Mouse (Mus musculus) neural tube, embryonic 14.5 days (tissue): ENCODE results near the gene Vax1. TPM values are rescaled to one million over a fixed set of nuclear protein-coding genes. Genes with fewer than 3 reads are reported as not detected.

ENCODE experiments used
- ATAC-seq: fragments of 200-750 bp; cut with Nextera tagmentation; 2 replicates; pipeline ENCODE4 v1.8.0; 2017; ENCODE audit warnings: low read depth, mild to moderate bottlenecking, moderate TSS enrichment, moderate library complexity
- H3K27ac ChIP-seq: fragments of 300-500 bp; sonication (generic); 2 replicates; pipeline ENCODE4 v1.5.1; 2014; ENCODE audit warnings: low read depth, mild to moderate bottlenecking, control low read depth, low read length, moderate library complexity, mixed read lengths
- H3K27me3 ChIP-seq: fragments of 300-500 bp; sonication (generic); 2 replicates; pipeline ENCODE4 v1.6.1; 2014; ENCODE audit warnings: low read length; ENCODE audit not compliant: control insufficient read depth, insufficient read depth
- H3K36me3 ChIP-seq: fragments of 300-500 bp; sonication (generic); 2 replicates; pipeline ENCODE4 v1.6.1; 2014; ENCODE audit warnings: low read length, mixed read lengths; ENCODE audit not compliant: control insufficient read depth, insufficient read depth
- H3K4me1 ChIP-seq: fragments of 300-500 bp; sonication (generic); 2 replicates; pipeline ENCODE4 v1.6.1; 2014; ENCODE audit warnings: low read length; ENCODE audit not compliant: control insufficient read depth, insufficient read depth
- H3K4me2 ChIP-seq: fragments of 300-500 bp; sonication (generic); 2 replicates; pipeline ENCODE4 v1.6.1; 2014; ENCODE audit warnings: mild to moderate bottlenecking, low read depth, low read length, control low read depth
- H3K4me3 ChIP-seq: fragments of 300-500 bp; sonication (generic); 2 replicates; pipeline ENCODE4 v1.5.1; 2014; ENCODE audit warnings: low read depth, low read length, control low read depth, mixed read lengths
- H3K9ac ChIP-seq: fragments of 300-500 bp; sonication (generic); replicated peaks from 2 replicates; pipeline ENCODE4 v1.6.1; 2014; ENCODE audit warnings: low read depth, mild to moderate bottlenecking, control low read depth, low read length, mixed read lengths
- H3K9me3 ChIP-seq: fragments of 300-500 bp; sonication (generic); 2 replicates; pipeline ENCODE4 v1.6.1; 2016; ENCODE audit warnings: low read length; ENCODE audit not compliant: control insufficient read depth
- whole genome bisulfite sequencing: fragments of 180-500 bp; shearing (Covaris S2); extraction: QIAGEN DNeasy Blood & Tissue Kit; methylation state at CpG from one replicate; pipeline ENCODE4 v1.1.7; 2014; 5-methylcytosine and 5-hydroxymethylcytosine counted together
- polyA plus RNA-seq: library from polyadenylated mRNA; unstranded; fragments of >200 nt; fragmentation: Nextera tagmentation; extraction: Ambion mirVana; gene quantifications from 2 replicates; pipeline ENCODE4 v1.2.1, GENCODE M21; 2014

Vax1 gene
- polyA plus RNA-seq, result not detected in 2 replicates

DNA sequence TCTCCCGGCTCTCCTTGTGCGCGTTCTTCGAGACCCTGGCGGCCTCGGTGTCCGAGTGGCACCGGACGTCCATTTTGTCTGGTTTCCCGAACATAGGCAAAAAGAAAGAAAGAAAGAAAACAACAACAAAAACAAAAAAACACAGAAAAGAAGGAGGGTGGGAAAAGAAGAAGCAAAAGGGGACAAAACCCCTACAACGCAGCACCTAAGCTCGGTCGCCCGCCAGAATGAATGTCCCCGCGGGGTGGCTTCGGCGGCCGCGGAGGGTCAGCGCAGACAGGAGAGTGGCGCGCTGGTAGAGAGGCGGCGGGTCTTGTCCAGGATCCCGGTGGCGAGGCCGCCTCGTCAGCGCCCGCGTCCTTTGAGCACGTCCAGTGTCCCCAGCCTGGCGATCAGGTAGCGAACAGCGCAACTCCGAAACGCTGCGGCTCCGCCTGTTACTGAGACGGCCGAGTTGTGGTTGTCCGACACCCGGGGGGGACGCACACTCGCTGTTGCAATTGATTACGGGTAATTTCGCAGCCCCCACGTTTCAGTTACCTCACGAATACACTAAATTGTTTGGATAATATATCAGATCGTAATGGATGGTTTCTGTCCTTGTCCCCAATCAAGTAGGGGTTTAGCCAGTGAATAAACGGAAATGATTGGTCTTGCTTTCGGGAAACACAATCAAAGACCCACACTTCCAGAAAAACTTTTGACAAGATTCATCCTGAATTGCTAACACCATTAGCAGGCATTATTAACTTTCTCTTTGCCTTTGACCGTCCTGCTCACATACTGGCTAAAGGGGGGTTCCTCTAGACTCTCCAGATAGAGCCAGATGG, at the start of gene Vax1:
Gene Vax1 (minus strand): TSS at position 121 of the 830 bp plus-strand sequence.
- H3K27ac ChIP-seq, result no peak within 1 kb of the TSS
- H3K4me1 ChIP-seq, result peaks cover 6% of the 10 kb centered on the region; the same call in 1 of the 2 replicates
- no peak for ATAC-seq
- H3K4me2 ChIP-seq, result peak within 1 kb of the TSS; percentile 23
- under 1% methylated on average over 54 of the region's 54 CpGs for WGBS
- H3K4me3 ChIP-seq, result no peak within 1 kb of the TSS
- H3K9ac ChIP-seq, result no peak within 1 kb of the TSS
- no peaks in the 10 kb centered on the region for H3K9me3 ChIP-seq
- peaks cover 62% of the 10 kb centered on the region for H3K27me3 ChIP-seq
- no peaks in the 10 kb centered on the region for H3K36me3 ChIP-seq

DNA sequence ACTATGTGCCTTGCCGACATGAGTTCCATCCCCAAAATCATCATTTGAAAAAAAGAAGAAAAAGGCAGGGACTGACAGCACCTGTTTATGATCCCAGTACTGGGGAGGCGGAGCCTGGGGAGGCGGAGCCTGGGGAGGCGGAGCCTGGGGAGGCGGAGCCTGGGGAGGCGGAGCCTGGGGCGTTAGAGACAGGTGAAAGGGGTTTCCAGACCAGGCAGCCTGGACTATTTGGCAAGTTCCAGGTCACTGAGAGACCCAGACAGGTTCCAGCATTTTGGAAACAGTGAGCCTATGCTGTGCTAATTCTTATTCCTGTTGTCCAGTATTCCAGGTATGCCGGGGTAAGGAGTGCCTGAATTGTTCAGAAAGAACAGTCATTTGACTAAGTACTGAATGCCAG, 49.1 kb upstream of the Vax1 start, which contains the start of gene Kcnk18:
Gene Kcnk18 (plus strand): TSS at position 224 of the 400 bp plus-strand sequence.
- Histone ChIP-seq H3K9me3 (no peaks in the 10 kb centered on the region), H3K27ac (no peak within 1 kb of the TSS), H3K4me3 (no peak within 1 kb of the TSS), H3K4me2 (no peak within 1 kb of the TSS), H3K9ac (no peak within 1 kb of the TSS), H3K4me1 (no peaks in the 10 kb centered on the region), H3K27me3 (no peaks in the 10 kb centered on the region), H3K36me3 (no peaks in the 10 kb centered on the region)
- 92% methylated on average over 8 of the region's 8 CpGs for WGBS
- ATAC-seq, result no peak

DNA sequence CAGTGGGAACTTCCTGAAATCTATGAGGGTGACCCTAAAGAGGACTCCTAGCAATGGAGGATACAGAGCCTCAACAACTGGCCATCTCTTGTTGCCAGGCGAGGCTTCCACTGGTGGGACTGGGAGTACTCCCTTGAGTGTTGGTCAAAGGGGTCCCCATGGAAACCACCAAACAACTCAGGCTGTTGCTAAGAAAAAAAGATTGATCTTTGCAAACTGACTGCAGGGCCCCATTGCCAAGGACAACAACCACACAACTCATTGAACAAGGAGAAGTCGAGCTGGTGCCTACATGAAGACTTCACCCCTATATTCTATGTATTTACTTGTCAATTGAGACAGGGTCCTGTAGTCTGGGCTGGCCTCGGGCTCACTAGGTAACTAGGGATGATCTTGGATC, 47.0 kb upstream of the Vax1 start:
- WGBS, result 61% methylated on average over 3 of the region's 3 CpGs
- H3K4me2 ChIP-seq, result no peak overlapping the region
- H3K27ac ChIP-seq, result no peak overlapping the region
- ATAC-seq, result no peak
- no peak overlapping the region for H3K4me3 ChIP-seq
- H3K9me3 ChIP-seq, result no peaks in the 10 kb centered on the region
- H3K27me3 ChIP-seq, result no peaks in the 10 kb centered on the region
- H3K36me3 ChIP-seq, result no peaks in the 10 kb centered on the region
- H3K9ac ChIP-seq, result no peak overlapping the region
- no peaks in the 10 kb centered on the region for H3K4me1 ChIP-seq

DNA sequence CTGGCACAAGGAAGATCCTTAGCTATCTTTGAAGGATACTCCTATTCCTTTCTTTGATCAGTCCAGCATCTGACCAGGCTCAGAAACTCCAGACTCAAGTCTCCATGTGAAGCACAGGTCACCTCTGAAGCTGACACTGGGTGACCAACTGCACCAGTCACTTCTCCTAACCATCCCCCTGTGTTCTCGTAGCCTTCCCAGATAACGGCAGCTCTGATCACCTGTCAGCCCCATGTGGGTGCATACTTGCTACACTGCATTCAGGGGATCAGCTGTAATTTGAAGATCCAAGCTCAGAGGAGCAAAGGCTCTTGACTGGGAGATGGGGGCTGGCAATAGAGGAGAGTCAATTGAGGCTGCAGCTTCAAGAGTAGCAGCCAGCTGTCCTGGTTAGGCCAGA, 39.1 kb upstream of the Vax1 start:
- H3K9me3 ChIP-seq, result no peaks in the 10 kb centered on the region
- WGBS, result 71% methylated on average over 2 of the region's 2 CpGs
- H3K27ac ChIP-seq, result no peak overlapping the region

DNA sequence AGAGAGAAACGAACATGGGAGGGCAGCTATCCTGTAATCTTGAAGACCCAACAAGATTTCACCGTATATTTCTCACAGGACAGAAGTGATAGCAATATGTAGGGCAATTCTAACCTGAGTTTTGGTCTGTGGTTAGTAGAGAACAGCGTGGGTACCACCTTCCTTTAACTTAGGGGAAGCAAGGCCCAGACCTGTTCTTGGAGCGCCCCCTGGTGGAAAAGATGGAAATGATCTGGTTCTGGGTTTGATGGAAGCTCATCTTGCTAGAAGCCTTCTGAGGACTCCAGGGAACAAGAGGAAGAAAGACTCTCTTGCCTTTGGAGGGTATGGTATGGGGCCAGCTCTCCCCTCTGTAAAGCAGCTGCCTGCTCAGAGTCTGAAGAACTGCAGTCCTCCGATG, 38.6 kb upstream of the Vax1 start:
- Histone ChIP-seq H3K4me1 (no peaks in the 10 kb centered on the region), H3K27ac (no peak overlapping the region), H3K27me3 (no peaks in the 10 kb centered on the region; the same call in 1 of the 2 replicates), H3K4me3 (no peak overlapping the region), H3K9me3 (no peaks in the 10 kb centered on the region), H3K36me3 (no peaks in the 10 kb centered on the region), H3K4me2 (no peak overlapping the region), H3K9ac (no peak overlapping the region)
- ATAC-seq, result 0 out of 2 replicates have a peak, but pooled peaks have one; percentile 17
- WGBS, result 27% methylated on average over 5 of the region's 5 CpGs

More for the DNA sequence above, 39.1 kb upstream of the Vax1 start:
- no peaks in the 10 kb centered on the region for H3K4me1 ChIP-seq
- H3K9ac ChIP-seq, result no peak overlapping the region
- no peak overlapping the region for H3K4me3 ChIP-seq
- no peaks in the 10 kb centered on the region for H3K36me3 ChIP-seq
- no peak overlapping the region for H3K4me2 ChIP-seq
- ATAC-seq, result no peak
- H3K27me3 ChIP-seq, result no peaks in the 10 kb centered on the region; the same call in 1 of the 2 replicates

DNA sequence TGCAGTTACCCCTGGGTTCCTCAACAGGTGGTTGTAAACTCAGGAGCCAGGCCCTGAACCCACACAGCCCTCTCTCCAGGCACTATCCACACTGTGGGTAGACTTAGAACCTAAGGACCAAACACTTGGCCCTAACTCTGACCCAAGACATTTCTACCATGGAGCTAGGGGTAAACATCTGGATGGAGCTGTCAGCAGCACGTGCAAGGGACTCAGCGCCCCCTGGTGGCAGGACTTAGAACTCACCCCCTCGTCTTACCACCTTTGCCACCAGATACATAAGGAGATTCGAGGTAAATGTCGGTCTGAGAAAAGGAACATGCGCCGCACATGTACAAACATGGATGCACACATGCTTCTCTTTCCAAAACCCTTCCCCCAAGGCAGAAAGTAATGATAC, 28.3 kb upstream of the Vax1 start:
- Histone ChIP-seq H3K36me3 (no peaks in the 10 kb centered on the region), H3K4me3 (no peak overlapping the region), H3K9me3 (no peaks in the 10 kb centered on the region), H3K9ac (no peak overlapping the region), H3K4me2 (no peak overlapping the region), H3K27me3 (peaks cover 41% of the 10 kb centered on the region), H3K27ac (no peak overlapping the region), H3K4me1 (no peaks in the 10 kb centered on the region)
- no peak for ATAC-seq
- 37% methylated on average over 7 of the region's 7 CpGs for WGBS

DNA sequence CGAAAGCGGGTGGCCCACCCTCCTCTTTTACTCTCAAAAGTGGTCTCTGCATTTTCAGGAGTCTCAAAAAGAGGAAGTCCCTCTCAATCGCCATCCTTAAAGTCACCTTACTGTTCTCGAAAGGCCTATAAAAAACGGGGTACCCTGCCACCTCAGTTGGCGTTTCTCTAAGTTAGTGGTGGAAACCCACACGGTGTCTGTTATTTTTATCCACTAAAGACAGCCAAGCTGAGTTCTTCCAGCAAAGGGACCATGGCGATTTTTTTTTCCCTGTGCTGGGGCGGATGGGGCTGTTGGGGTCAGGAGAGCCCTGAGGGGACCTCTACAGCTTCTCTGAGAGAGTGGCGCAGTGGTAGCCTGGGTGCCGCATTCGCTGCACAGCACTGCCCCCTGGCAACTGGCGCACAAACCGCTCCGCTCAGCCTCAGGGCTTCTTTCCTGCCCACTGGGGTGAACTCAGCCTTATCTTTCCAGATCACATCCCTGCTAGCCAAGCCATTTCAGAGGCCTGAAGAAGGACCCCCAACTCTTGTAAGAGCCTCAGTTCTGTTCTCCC, 26.3 kb upstream of the Vax1 start:
- Histone ChIP-seq H3K27ac (no peak overlapping the region), H3K4me3 (no peak overlapping the region), H3K9me3 (no peaks in the 10 kb centered on the region), H3K4me1 (no peaks in the 10 kb centered on the region), H3K9ac (no peak overlapping the region), H3K36me3 (no peaks in the 10 kb centered on the region), H3K4me2 (no peak overlapping the region), H3K27me3 (peaks cover 55% of the 10 kb centered on the region)
- WGBS, result 2% methylated on average over 15 of the region's 15 CpGs
- ATAC-seq, result peak; percentile 74; the same call in 1 of the 2 replicates

DNA sequence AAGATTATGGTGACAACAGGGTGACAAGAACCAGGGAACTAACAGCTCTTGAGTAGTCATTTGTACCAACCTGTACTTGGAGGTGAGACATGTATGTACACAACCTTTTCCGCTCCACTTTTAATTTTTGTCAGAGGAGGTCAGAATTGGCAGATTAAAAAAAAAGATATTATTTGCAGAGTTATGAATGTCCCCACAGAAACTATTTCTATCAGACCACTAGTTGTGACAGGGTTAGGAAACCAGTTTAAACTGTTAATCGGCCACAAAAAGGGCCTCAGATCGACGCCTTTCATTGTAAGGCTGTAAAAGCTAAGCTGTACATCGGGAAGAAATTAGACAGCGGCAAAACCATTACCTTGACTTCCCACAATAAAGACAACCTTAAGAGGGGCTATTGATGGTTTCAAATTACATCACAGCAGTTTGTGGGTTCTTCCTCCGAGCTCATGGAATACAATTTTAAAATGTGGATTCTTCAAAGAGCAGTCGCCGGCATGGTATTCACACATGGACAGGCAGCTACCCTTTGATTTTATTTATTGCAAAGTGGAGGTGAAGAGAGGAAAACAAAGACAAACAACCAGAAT, 25.4 kb upstream of the Vax1 start:
- Histone ChIP-seq H3K27me3 (peaks cover 63% of the 10 kb centered on the region), H3K4me2 (no peak overlapping the region), H3K36me3 (no peaks in the 10 kb centered on the region), H3K9ac (no peak overlapping the region), H3K4me3 (no peak overlapping the region), H3K27ac (no peak overlapping the region), H3K9me3 (no peaks in the 10 kb centered on the region), H3K4me1 (no peaks in the 10 kb centered on the region)
- no peak for ATAC-seq
- WGBS, result 3% methylated on average over 9 of the region's 9 CpGs
